Mouse (Mus musculus) stomach, postnatal 0 days (tissue): ENCODE results near the gene Usp50. TPM values are rescaled to one million over a fixed set of nuclear protein-coding genes. Genes with fewer than 3 reads are reported as not detected.

Experiments
- ATAC-seq: fragments of 200-750 bp; cut with Nextera tagmentation; 2 replicates; pipeline ENCODE4 v1.8.0; 2017; ENCODE audit not compliant: low FRiP score, low TSS enrichment
- DNase-seq: peaks from one replicate; pipeline ENCODE4 v3.0.0-alpha.2; 2016; ENCODE audit warnings: low spot score
- H3K27ac ChIP-seq: fragments of 300-500 bp; sonication (generic); replicated peaks from 2 replicates; pipeline ENCODE4 v1.5.1; 2014; ENCODE audit warnings: mild to moderate bottlenecking, control low read depth
- H3K27me3 ChIP-seq: fragments of 300-500 bp; sonication (generic); 2 replicates; pipeline ENCODE4 v1.6.1; 2014; ENCODE audit warnings: low read length; ENCODE audit not compliant: control insufficient read depth, insufficient read depth
- H3K36me3 ChIP-seq: fragments of 300-500 bp; sonication (generic); 2 replicates; pipeline ENCODE4 v1.6.1; 2014; ENCODE audit warnings: low read length, mixed read lengths; ENCODE audit not compliant: control insufficient read depth, insufficient read depth
- H3K4me1 ChIP-seq: fragments of 300-500 bp; sonication (generic); replicated peaks from 2 replicates; pipeline ENCODE4 v1.6.1; 2014; ENCODE audit warnings: antibody characterized with exemption; ENCODE audit not compliant: control insufficient read depth, insufficient read depth
- H3K4me2 ChIP-seq: fragments of 300-500 bp; sonication (generic); replicated peaks from 2 replicates; pipeline ENCODE4 v1.6.1; 2014; ENCODE audit warnings: low read depth, mild to moderate bottlenecking, control low read depth, moderate library complexity
- H3K4me3 ChIP-seq: fragments of 300-500 bp; sonication (generic); 2 replicates; pipeline ENCODE4 v1.5.1; 2014; ENCODE audit warnings: low read depth, low read length, control low read depth
- H3K9ac ChIP-seq: fragments of 300-500 bp; sonication (generic); 2 replicates; pipeline ENCODE4 v1.6.1; 2014; ENCODE audit warnings: mild to moderate bottlenecking, low read length, control low read depth, mixed read lengths
- H3K9me3 ChIP-seq: fragments of 300-500 bp; sonication (generic); 2 replicates; pipeline ENCODE4 v1.6.1; 2016; ENCODE audit warnings: low read length; ENCODE audit not compliant: control insufficient read depth
- CTCF ChIP-seq: IDR thresholded peaks from 2 replicates; pipeline ENCODE4 v1.5.1; 2016; ENCODE audit warnings: antibody characterized with exemption, low read depth, mild to moderate bottlenecking, moderate library complexity
- EP300 ChIP-seq: optimal IDR thresholded peaks from 2 replicates; pipeline ENCODE3; 2016; ENCODE audit warnings: antibody characterized with exemption
- WGBS: fragments of 180-500 bp; shearing (Covaris S2); extraction: QIAGEN DNeasy Blood & Tissue Kit; methylation state at CpG from one replicate; pipeline ENCODE4 v1.1.7; 2014; 5-methylcytosine and 5-hydroxymethylcytosine counted together
- polyA plus RNA-seq: library from polyadenylated mRNA; unstranded; fragments of >200 nt; fragmentation: Nextera tagmentation; extraction: Ambion mirVana; gene quantifications from 2 replicates; pipeline ENCODE4 v1.2.1, GENCODE M21; 2015

Gene Usp50
- polyA plus RNA-seq, 1 experiment from 2014 or later = 2.1 TPM

DNA sequence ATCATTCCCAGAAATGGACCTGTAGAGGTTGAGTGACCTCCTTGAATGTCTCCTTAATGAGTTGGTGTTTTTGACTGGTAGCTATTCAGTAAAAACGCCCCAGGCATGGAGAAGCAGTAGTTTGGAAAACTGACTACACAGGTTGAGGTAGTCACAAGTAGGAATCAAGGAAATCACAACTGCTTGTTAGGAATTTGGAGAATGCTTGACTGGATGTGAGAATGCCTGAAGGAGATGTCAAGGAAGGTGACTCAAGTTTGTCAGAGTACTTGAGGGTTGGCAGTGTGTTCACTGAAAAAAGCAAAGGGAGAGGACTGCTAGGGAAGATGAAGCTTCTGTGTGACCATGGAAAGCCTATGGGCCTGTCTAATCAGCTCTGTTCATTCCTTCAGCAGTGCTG is 105.9 kb downstream of the Usp50 start:
- Histone ChIP-seq H3K27ac (no peak overlapping the region), H3K4me2 (no peak overlapping the region), H3K9me3 (no peaks in the 10 kb centered on the region), H3K4me3 (no peak overlapping the region), H3K4me1 (no peaks in the 10 kb centered on the region; the same call in 1 of the 2 replicates), H3K36me3 (no peaks in the 10 kb centered on the region), H3K9ac (no peak overlapping the region), H3K27me3 (no peaks in the 10 kb centered on the region)
- 85% methylated on average over 1 of the region's 1 CpGs for WGBS
- DNase-seq (no peak), ATAC-seq (no peak)
- TF ChIP-seq CTCF (no peak), EP300 (no peak)

GRCm38 (mm10) chr2:126676122-126676515 is 107.2 kb downstream of the Usp50 start, which contains the start of gene Gabpb1:
Gabpb1 (minus strand) TSS chr2:126676337.
- Histone ChIP-seq H3K27me3 (no peaks in the 10 kb centered on the region), H3K9me3 (no peaks in the 10 kb centered on the region), H3K9ac (peak within 1 kb of the TSS; percentile 100), H3K4me3 (peak within 1 kb of the TSS; percentile 98), H3K4me1 (no peaks in the 10 kb centered on the region; the same call in 1 of the 2 replicates), H3K27ac (peak within 1 kb of the TSS; percentile 100), H3K36me3 (no peaks in the 10 kb centered on the region), H3K4me2 (peak within 1 kb of the TSS; percentile 71)
- DNase-seq (no peak), ATAC-seq (no peak)
- WGBS = 22% methylated on average over 12 of the region's 12 CpGs
- TF ChIP-seq EP300 = no peak
- TF ChIP-seq CTCF = no peak

DNA sequence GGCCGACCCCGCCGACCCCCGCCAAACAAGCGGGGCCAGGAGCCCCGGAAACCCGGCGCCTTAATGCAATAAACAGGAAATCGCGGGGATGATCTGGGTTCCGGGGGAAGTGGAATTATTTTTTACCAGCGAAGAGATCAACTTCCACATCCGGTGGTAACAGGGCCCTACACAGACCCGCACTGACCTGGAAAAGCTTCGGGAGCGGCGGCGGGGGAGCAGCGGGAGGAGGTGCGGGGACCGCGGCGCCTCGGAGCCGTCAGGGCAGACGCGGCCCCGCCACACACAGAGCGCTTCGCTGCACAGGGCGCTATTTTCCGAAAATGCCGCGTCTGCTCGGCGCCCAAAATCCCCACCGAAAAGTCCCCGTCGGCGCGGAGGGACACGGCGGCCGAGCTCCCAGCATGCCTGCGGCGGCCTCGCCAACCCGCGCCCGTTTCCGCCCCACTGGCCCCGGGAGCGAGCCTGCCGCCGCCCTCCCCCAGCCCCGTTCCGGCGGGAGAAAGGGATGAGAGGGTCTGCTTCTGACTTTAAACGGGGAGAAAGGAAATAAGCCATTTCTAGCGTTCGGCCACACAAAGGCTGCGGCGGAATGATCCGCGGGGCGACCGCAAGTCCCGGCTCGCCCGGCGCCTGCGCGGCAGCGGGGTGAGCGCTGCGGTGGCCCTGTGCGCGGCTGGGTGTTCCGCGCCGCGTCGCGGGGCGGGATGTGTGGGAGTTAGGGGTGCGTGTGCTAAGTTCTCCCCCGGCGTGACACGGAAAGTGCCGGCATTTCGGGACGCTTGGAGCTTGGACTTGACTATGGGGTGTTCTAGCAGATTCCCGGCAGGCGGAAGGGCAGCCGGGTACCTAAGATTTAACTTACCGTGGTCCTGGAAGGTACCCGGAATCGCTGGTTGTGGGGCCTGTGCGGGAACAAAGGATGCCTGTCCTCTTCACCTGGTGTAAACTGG is 107.8 kb downstream of the Usp50 start:
- Histone ChIP-seq H3K9ac (peak overlapping the region; percentile 100), H3K4me2 (peak overlapping the region; percentile 71), H3K9me3 (no peaks in the 10 kb centered on the region), H3K4me1 (no peaks in the 10 kb centered on the region; the same call in 1 of the 2 replicates), H3K36me3 (no peaks in the 10 kb centered on the region), H3K4me3 (peak overlapping the region; percentile 98), H3K27ac (peak overlapping the region; percentile 100), H3K27me3 (no peaks in the 10 kb centered on the region)
- DNase-seq (peak; percentile 88), ATAC-seq (peak; percentile 90)
- under 1% methylated on average over 85 of the region's 99 CpGs for WGBS
- TF ChIP-seq CTCF = no peak
- peak; percentile 46 for TF ChIP-seq EP300

- H3K9ac ChIP-seq = peak overlapping the region; percentile 100
- H3K27me3 ChIP-seq = no peaks in the 10 kb centered on the region
- TF ChIP-seq CTCF = no peak
- no peak for TF ChIP-seq EP300
- under 1% methylated on average over 68 of the region's 77 CpGs for WGBS
- ATAC-seq (peak; percentile 67), DNase-seq (peak; percentile 64)
- H3K4me1 ChIP-seq = no peaks in the 10 kb centered on the region; the same call in 1 of the 2 replicates
- no peaks in the 10 kb centered on the region for H3K36me3 ChIP-seq
- H3K4me2 ChIP-seq = peak overlapping the region; percentile 71
- no peaks in the 10 kb centered on the region for H3K9me3 ChIP-seq
- peak overlapping the region; percentile 98 for H3K4me3 ChIP-seq
- peak overlapping the region; percentile 100 for H3K27ac ChIP-seq
These were observed 108.7 kb downstream of the Usp50 start for GRCm38 (mm10) chr2:126674441-126675168.

- WGBS = 49% methylated on average over 13 of the region's 13 CpGs
- TF ChIP-seq EP300 (no peak), CTCF (no peak)
- ATAC-seq = no peak
- Histone ChIP-seq H3K4me3 (peak overlapping the region; percentile 98), H3K9me3 (no peaks in the 10 kb centered on the region), H3K4me2 (peak overlapping the region; percentile 71), H3K27me3 (no peaks in the 10 kb centered on the region), H3K4me1 (no peaks in the 10 kb centered on the region; the same call in 1 of the 2 replicates), H3K9ac (peak overlapping the region; percentile 100), H3K27ac (peak overlapping the region; percentile 100; the same call in 1 of the 2 replicates), H3K36me3 (no peaks in the 10 kb centered on the region)
- no peak for DNase-seq
These were observed 109.7 kb downstream of the Usp50 start for GRCm38 (mm10) chr2:126673317-126674242.
